Mouse (Mus musculus) erythroblast, adult 5-6 weeks (primary cell): Measurements from ENCODE around the gene 5730480H06Rik. TPM values are rescaled to one million over a fixed set of nuclear protein-coding genes. Genes with fewer than 3 reads are reported as not detected.

Experiments used
- ATAC-seq: replicated peaks from 2 replicates; pipeline ENCODE4 v1.8.0; 2016; ENCODE audit warnings: moderate number of reproducible peaks, mild to moderate bottlenecking, moderate TSS enrichment, inconsistent platforms; ENCODE audit not compliant: poor library complexity, low FRiP score, severe bottlenecking
- total RNA-seq, 2 experiments: library from RNA; stranded (forward) in 1 of 2; stranded (reverse) in 1 of 2; fragments of 150-400 nt in 1 of 2; fragments of 200-764, 138-1000 nt in 1 of 2; gene quantifications; 2 replicates each; pipeline versions ENCODE4 v1.2.3 to v1.2.4; 2015 to 2017; ENCODE audit warnings: low replicate concordance in 2 of 2

Gene 5730480H06Rik
- total RNA-seq, 2 experiments from 2014 or later: 1.1 to 18.4 TPM

- no peak for ATAC-seq
Observed at GRCm38 (mm10) chr5:48412261-48412660, 84.5 kb downstream of the 5730480H06Rik start.

- no peak for ATAC-seq
Observed at GRCm38 (mm10) chr5:48419741-48420140, 92.0 kb downstream of the 5730480H06Rik start.

- no peak for ATAC-seq
Observed at GRCm38 (mm10) chr5:48421957-48422356, 94.2 kb downstream of the 5730480H06Rik start.

GRCm38 (mm10) chr5:48430459-48430858 lies 102.7 kb downstream of the 5730480H06Rik start:
- ATAC-seq: no peak

- ATAC-seq: no peak
Observed at GRCm38 (mm10) chr5:48448888-48449287, 121.1 kb downstream of the 5730480H06Rik start.

GRCm38 (mm10) chr5:48460221-48460620 lies 132.5 kb downstream of the 5730480H06Rik start:
- no peak for ATAC-seq
